Mouse (Mus musculus) CH12.LX (cell line): ENCODE data around the gene Card11. TPM values are rescaled to one million over a fixed set of nuclear protein-coding genes. Genes with fewer than 3 reads are reported as not detected.

Source experiments
- DNase-seq: peaks from one replicate; pipeline ENCODE4 v3.0.0-alpha.2; 2013; ENCODE audit errors: extremely low read depth
- H3K27ac ChIP-seq: 2 replicates; pipeline ENCODE4 v1.5.1; 2012; ENCODE audit warnings: low read depth, mild to moderate bottlenecking, control low read depth, moderate library complexity; ENCODE audit not compliant: insufficient read depth
- H3K27me3 ChIP-seq: replicated peaks from 2 replicates; pipeline ENCODE3; 2012; ENCODE audit warnings: inconsistent platforms
- H3K36me3 ChIP-seq, 2 experiments: replicated peaks in 1 of 2; 2 replicates each; pipeline versions ENCODE3 to v1.6.1; 2012; ENCODE audit warnings: inconsistent platforms in 1 of 2, low read length in 1 of 2, mild to moderate bottlenecking in 1 of 2, mixed read lengths in 1 of 2, moderate library complexity in 1 of 2; ENCODE audit not compliant: control insufficient read depth in 1 of 2, insufficient read depth in 1 of 2
- H3K4me1 ChIP-seq, 2 experiments: 2 replicates each; pipeline ENCODE4 v1.6.1; 2012; ENCODE audit warnings: inconsistent platforms in 1 of 2, moderate library complexity in 1 of 2; ENCODE audit not compliant: insufficient read depth in 2 of 2, control insufficient read depth in 1 of 2
- H3K4me2 ChIP-seq: 2 replicates; pipeline ENCODE4 v1.6.1; 2012; ENCODE audit warnings: low read depth, mild to moderate bottlenecking, control low read depth; ENCODE audit not compliant: poor library complexity, insufficient read depth, severe bottlenecking
- H3K4me3 ChIP-seq, 3 experiments: fragments of 150-350 bp in 1 of 3; sonication (generic) in 1 of 3; replicated peaks in 1 of 3; 2 replicates each; pipeline versions ENCODE3 to v1.5.1; 2011 to 2012; ENCODE audit warnings: low read depth in 2 of 3, low read length in 2 of 3, mild to moderate bottlenecking in 2 of 3, moderate library complexity in 2 of 3, control low read depth in 1 of 3, improper control_type of control experiment in 1 of 3, inconsistent platforms in 1 of 3, mixed read lengths in 1 of 3; ENCODE audit not compliant: poor library complexity in 1 of 3
- H3K79me2 ChIP-seq: replicated peaks from 2 replicates; pipeline ENCODE4 v1.6.1; 2012; ENCODE audit warnings: mild to moderate bottlenecking, moderate library complexity; ENCODE audit not compliant: control insufficient read depth, poor library complexity, insufficient read depth, severe bottlenecking; ENCODE audit errors: extremely low read depth
- H3K9ac ChIP-seq: 2 replicates; pipeline ENCODE4 v1.6.1; 2012; ENCODE audit warnings: low read depth, mild to moderate bottlenecking, control low read depth, moderate library complexity; ENCODE audit not compliant: insufficient read depth
- H3K9me3 ChIP-seq: replicated peaks from 2 replicates; pipeline ENCODE3; 2012; ENCODE audit warnings: low read length, inconsistent platforms, mixed read lengths
- BHLHE40 ChIP-seq: IDR thresholded peaks from 2 replicates; pipeline ENCODE4 v1.6.1; 2011; ENCODE audit warnings: mild to moderate bottlenecking, low read depth, low read length, improper control_type of control experiment
- E2F4 ChIP-seq: IDR thresholded peaks from 2 replicates; pipeline ENCODE4 v1.6.1; 2011; ENCODE audit warnings: low read depth, low read length, improper control_type of control experiment; ENCODE audit not compliant: insufficient replicate concordance
- ELF1 ChIP-seq: IDR thresholded peaks from 2 replicates; pipeline ENCODE4 v1.6.1; 2014; ENCODE audit warnings: low read depth, mild to moderate bottlenecking, inconsistent platforms, low read length, improper control_type of control experiment
- EP300 ChIP-seq: IDR thresholded peaks from 2 replicates; pipeline ENCODE4 v1.6.1; 2011; ENCODE audit warnings: low read length, improper control_type of control experiment
- ETS1 ChIP-seq: conservative IDR thresholded peaks from 2 replicates; pipeline ENCODE4 v1.6.1; 2012; ENCODE audit warnings: low read depth, mild to moderate bottlenecking, inconsistent platforms, low read length, improper control_type of control experiment, moderate library complexity
- HCFC1 ChIP-seq: IDR thresholded peaks from 2 replicates; pipeline ENCODE4 v1.6.1; 2012; ENCODE audit warnings: low read depth, mild to moderate bottlenecking, inconsistent platforms, low read length, improper control_type of control experiment
- JUN ChIP-seq: IDR thresholded peaks from 2 replicates; pipeline ENCODE4 v1.6.1; 2011; ENCODE audit warnings: low read depth, mild to moderate bottlenecking, low read length, improper control_type of control experiment, moderate library complexity; ENCODE audit not compliant: insufficient read depth
- KAT2A ChIP-seq: IDR thresholded peaks from 2 replicates; pipeline ENCODE4 v1.6.1; 2012; ENCODE audit warnings: low read length, improper control_type of control experiment, inconsistent platforms; ENCODE audit not compliant: insufficient replicate concordance
- NRF1 ChIP-seq: IDR thresholded peaks from 2 replicates; pipeline ENCODE4 v1.6.1; 2014; ENCODE audit warnings: low read depth, mild to moderate bottlenecking, inconsistent platforms, low read length, improper control_type of control experiment, moderate library complexity
- RAD21 ChIP-seq: IDR thresholded peaks from 2 replicates; pipeline ENCODE4 v1.6.1; 2011; ENCODE audit warnings: low read depth, mild to moderate bottlenecking, low read length, improper control_type of control experiment, moderate library complexity
- SIN3A ChIP-seq: IDR thresholded peaks from 2 replicates; pipeline ENCODE4 v1.6.1; 2012; ENCODE audit warnings: low read length, improper control_type of control experiment, inconsistent platforms
- TBP ChIP-seq: conservative IDR thresholded peaks from 2 replicates; pipeline ENCODE4 v1.6.1; 2011; ENCODE audit warnings: low read depth, low read length, improper control_type of control experiment
- USF1 ChIP-seq: IDR thresholded peaks from 2 replicates; pipeline ENCODE4 v1.6.1; 2014; ENCODE audit warnings: low read depth, mild to moderate bottlenecking, inconsistent platforms, low read length, improper control_type of control experiment
- USF2 ChIP-seq: conservative IDR thresholded peaks from 2 replicates; pipeline ENCODE4 v1.6.1; 2011; ENCODE audit warnings: low read depth, low read length, improper control_type of control experiment
- ZKSCAN1 ChIP-seq: IDR thresholded peaks from 2 replicates; pipeline ENCODE4 v1.6.1; 2012; ENCODE audit warnings: low read depth, inconsistent platforms, low read length, improper control_type of control experiment, borderline replicate concordance
- dilution Hi-C: fragments of 300-500 bp; cut with MboI; formaldehyde crosslinking; loops from 2 replicates; pipeline ENCODE4 v1.14.3; 2020; ENCODE audit warnings: low sequenced_read_pairs; ENCODE audit not compliant: extremely low pct_unique_long_range_greater_than_20kb, extremely low pct_ligation_motif_present
- in situ Hi-C: fragments of 300-500 bp; cut with MboI; formaldehyde crosslinking; loops from 3 replicates; pipeline ENCODE4 v1.14.3; 2019; ENCODE audit warnings: low sequenced_read_pairs, low pct_ligation_motif_present, low pct_unique_long_range_greater_than_20kb, mixed read lengths
- polyA plus RNA-seq: library from polyadenylated mRNA; unstranded; fragments of >175 nt; gene quantifications from 2 replicates; pipeline ENCODE4 v1.2.1, GENCODE M21; 2012; ENCODE audit warnings: low read depth; ENCODE audit not compliant: insufficient read length
- total RNA-seq, 2 experiments: library from RNA; depleted of rRNA; stranded (reverse); fragments of 300-350 nt in 1 of 2; fragments of >200 nt in 1 of 2; gene quantifications; 2 replicates each; pipeline ENCODE4 v1.2.3; 2012 to 2014

Gene Card11
- total and polyA plus RNA-seq, 3 experiments, result 16.1 to 84.6 (median 31.9) TPM

- no peaks in the 10 kb centered on the region for H3K9me3 ChIP-seq
- dilution Hi-C loops, result no loop called here
- no peaks in the 10 kb centered on the region for H3K36me3 ChIP-seq
- H3K4me1 ChIP-seq, result peaks cover 0 to 19% of the 10 kb centered on the region in 2 experiments; a peak in 3 of 4 replicates
- no peak overlapping the region for H3K27ac ChIP-seq
- H3K27me3 ChIP-seq, result no peaks in the 10 kb centered on the region
- no peak overlapping the region for H3K4me3 ChIP-seq
- in situ Hi-C loops, result no loop called here
- no peak overlapping the region for H3K9ac ChIP-seq
- no peak for TF ChIP-seq EP300
- no peak for TF ChIP-seq HCFC1
- TF ChIP-seq JUN, result no peak
- no peak for TF ChIP-seq USF2
- no peak for TF ChIP-seq E2F4
- no peak for TF ChIP-seq NRF1
- no peak for TF ChIP-seq TBP
- no peak for TF ChIP-seq USF1
- TF ChIP-seq RAD21, result no peak
- no peak for TF ChIP-seq ETS1
- no peak for TF ChIP-seq BHLHE40
- no peak for TF ChIP-seq KAT2A
- no peak for TF ChIP-seq ELF1
- TF ChIP-seq ZKSCAN1, result no peak
- TF ChIP-seq SIN3A, result no peak
- DNase-seq, result no peak
- H3K4me2 ChIP-seq, result no peak overlapping the region
- H3K79me2 ChIP-seq, result no peaks in the 10 kb centered on the region
These were observed 38.0 kb upstream of the Card11 start for GRCm38 (mm10) chr5:141038342-141038741.

DNA sequence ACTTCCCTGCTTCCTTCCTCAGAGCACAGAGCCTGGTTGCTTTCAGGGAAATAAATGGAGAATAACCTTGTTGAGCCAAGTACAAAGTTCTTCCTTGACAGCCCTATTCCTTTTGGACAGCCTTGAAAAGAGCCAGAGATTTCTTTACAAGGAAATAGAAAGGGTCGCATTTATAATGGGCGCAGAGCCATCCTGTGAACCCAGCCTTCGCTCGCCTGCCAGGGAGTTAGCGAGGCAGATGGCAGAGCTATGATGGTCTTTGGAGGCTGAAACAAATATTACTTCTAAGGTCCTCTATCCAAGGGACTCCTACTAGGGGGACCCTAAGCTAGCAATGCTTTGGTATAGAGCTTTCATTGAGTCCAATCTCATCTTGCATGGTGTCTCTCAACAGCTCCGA is 35.0 kb upstream of the Card11 start:
- Histone ChIP-seq H3K27ac (no peak overlapping the region), H3K27me3 (no peaks in the 10 kb centered on the region)
- no peak for TF ChIP-seq RAD21
- TF ChIP-seq, all 38 proteins: peak for 0
- in situ Hi-C loops (no loop called here), dilution Hi-C loops (no loop called here)
- Histone ChIP-seq H3K36me3 (no peaks in the 10 kb centered on the region), H3K9me3 (no peaks in the 10 kb centered on the region), H3K4me2 (no peak overlapping the region), H3K4me1 (peaks cover 0 to 21% of the 10 kb centered on the region in 2 experiments), H3K79me2 (no peaks in the 10 kb centered on the region), H3K4me3 (no peak overlapping the region), H3K9ac (no peak overlapping the region)
- no peak for DNase-seq
